Mouse (Mus musculus) kidney, adult 2 months (tissue): Measurements from ENCODE around the gene Rora.

Source experiments
- CTCF ChIP-seq: fragments of 200-500 bp; conservative IDR thresholded peaks from 2 replicates; pipeline ENCODE4 v1.5.1; 2011; ENCODE audit warnings: low read depth, mild to moderate bottlenecking, control low read depth, low read length, moderate library complexity, mixed read lengths; ENCODE audit not compliant: insufficient read depth, insufficient read length
- POLR2A ChIP-seq: fragments of 200-500 bp; IDR thresholded peaks from one replicate; pipeline ENCODE4 v1.6.1; 2011; ENCODE audit warnings: low read depth, low read length, control low read depth

DNA sequence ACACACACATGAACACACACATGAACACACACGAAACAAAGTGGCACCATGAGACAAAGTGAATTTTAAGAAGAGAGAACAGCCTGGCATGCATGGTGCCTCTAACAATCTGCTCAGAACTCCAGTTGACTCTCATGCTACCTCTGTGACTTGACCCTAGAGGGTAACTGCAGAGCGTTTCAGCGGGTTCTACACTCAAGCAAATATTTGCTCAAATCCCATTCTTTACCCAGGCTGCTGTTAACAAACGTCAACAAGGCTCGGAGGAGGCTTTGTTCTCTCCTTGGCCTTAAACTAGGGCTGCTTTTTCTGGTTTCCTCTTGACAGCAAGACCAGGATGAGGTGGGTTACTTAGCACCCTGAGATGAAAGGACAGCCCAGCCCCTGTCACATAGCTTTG is 305.3 kb downstream of the Rora start:
- TF ChIP-seq CTCF (no peak), POLR2A (no peak)
